Mouse (Mus musculus) erythroid progenitor cell, adult 5-6 weeks (primary cell): ENCODE measurements around the gene Usp30. TPM values are rescaled to one million over a fixed set of nuclear protein-coding genes. Genes with fewer than 3 reads are reported as not detected.

ENCODE experiments used
- ATAC-seq: replicated peaks from 2 replicates; pipeline ENCODE4 v1.8.0; 2016; ENCODE audit warnings: moderate number of reproducible peaks, mild to moderate bottlenecking, moderate TSS enrichment, inconsistent platforms; ENCODE audit not compliant: poor library complexity, low FRiP score, severe bottlenecking
- total RNA-seq, 2 experiments: library from RNA; stranded (forward) in 1 of 2; stranded (reverse) in 1 of 2; fragments of 150-400 nt in 1 of 2; fragments of 186-747, 209-891 nt in 1 of 2; gene quantifications; 2 replicates each; pipeline versions ENCODE4 v1.2.3 to v1.2.4; 2015 to 2017; ENCODE audit warnings: low replicate concordance in 2 of 2

Usp30 gene
- total RNA-seq, 2 experiments from 2014 or later, result 0.68 to 5.0 TPM

- no peak for ATAC-seq
Observed at GRCm38 (mm10) chr5:114147043-114147972, 82.0 kb downstream of the Usp30 start.

- ATAC-seq, result no peak
Observed at GRCm38 (mm10) chr5:114152359-114153092, 87.3 kb downstream of the Usp30 start.

GRCm38 (mm10) chr5:114153490-114153889 is 88.2 kb downstream of the Usp30 start:
- no peak for ATAC-seq

DNA sequence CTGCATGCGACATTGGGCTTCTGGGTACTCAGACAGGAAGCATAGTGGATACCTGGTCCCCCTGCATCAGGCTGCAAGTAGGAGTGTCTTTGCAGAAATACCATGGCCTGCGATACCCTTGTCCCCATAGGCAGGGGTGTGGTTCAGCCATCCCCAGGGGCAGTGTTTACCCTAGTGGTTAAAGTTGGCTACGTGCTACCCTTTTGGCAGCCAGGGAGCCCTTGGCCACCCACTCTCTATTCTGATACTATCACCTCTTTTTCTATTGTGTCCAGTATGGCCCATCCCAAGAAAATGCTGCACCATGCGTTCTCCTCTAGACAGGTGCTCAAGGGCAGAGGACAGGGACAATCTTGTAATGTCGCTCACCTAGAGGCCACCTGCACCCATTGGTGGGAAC is 89.5 kb downstream of the Usp30 start:
- no peak for ATAC-seq

DNA sequence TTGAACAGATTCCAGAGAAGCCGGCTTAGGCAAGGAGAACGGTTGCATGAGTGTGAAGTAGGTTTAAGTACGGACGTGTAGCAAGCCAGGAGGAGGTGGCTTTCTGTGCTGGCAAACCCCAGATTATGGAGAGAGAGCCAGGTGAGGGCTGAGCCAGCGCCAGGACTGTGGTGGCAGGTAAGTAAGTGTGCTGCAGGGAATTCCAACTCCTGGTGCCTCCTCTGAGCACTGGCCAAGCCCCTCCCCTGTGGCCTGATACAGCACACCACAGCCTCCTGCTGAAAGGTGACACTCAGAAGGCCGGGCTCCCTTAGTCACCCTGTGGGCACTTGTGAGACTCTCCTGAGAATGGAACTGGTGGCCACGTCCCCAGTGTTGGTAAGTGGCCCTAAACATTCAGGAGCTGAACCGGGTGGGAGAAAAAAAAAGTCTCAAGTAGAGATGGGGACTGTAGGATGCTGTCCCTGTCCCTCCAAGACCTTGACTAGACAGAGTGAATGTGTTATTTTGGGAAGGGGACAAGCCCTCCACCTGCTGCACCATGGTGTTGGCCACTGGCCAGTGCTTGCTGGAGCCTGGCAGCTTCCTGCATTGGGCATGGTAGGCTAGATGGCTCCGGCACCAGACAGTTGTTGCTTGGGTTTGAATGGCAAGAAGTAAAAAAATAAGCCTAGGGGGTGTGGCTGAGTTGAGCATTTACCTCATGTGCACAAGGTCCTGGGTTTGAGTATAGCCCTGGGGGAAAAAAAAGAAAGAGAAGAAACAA is 90.1 kb downstream of the Usp30 start:
- no peak for ATAC-seq

DNA sequence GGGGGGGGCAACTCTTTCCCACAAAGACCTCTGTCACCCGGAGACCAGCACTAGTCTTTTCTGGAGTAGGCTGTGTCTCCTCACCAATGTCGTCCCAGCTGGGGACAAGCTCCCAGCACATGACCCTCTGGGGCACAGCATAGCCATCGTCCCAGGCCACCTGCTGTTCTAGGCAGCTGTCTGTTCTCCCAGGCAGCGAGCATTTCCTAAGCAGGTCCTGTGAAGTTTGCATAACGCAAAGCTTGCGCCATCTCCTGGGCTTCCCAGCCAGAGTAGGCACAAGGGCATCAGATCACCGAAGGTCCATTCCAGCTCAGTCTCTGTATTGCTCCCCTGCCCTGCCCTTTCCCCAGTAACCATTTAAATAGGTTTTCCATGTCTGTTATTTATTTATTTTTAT is 92.0 kb downstream of the Usp30 start:
- ATAC-seq, result no peak

DNA sequence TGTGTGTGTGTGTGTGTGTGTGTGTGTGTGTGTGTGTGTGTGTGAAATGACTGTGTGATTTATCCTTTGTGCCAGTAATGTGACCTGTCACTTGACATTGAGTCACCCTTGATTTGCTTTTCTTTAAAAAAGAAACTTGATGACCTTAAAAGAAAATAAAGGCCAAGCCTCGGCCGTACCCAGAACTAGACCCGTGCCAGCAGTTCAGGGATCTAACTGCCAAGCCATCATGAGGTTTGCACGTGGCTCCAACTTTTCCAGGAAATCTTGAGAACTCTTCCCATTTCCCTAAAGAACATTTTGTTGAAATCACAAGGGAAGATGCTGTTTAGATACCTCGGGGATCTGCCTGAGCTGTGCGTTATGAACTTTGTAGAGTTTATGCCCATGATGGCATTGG is 96.2 kb downstream of the Usp30 start:
- ATAC-seq, result no peak

- no peak for ATAC-seq
Observed at GRCm38 (mm10) chr5:114162106-114162815, 97.0 kb downstream of the Usp30 start.

DNA sequence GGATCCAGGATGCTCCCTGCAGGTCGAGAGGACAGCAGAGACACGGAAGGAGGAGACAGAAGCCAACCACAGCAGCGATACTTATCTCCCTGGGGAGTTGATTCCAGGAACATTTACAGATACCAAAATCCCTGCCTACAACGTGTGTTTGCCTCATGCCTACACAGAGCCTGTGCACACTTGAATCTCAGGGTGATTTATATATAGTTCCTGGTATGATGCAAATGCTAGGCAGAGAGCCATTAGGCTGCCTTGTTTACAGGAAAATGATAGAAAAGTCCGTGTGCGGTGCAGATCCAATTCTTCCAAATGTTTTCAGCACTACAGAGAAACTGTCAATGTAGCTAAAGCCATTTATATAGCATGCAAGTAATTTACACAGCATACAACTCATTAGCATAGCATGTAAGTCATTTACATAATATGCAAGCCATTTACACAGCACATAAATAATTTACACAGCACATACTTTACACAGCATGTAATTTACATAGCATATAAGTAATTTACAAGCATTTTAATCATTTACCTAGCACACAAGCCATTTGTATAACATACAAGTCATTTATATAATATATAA is 97.9 kb downstream of the Usp30 start:
- no peak for ATAC-seq

- ATAC-seq, result no peak
Observed at GRCm38 (mm10) chr5:114170345-114170744, 105.1 kb downstream of the Usp30 start.

DNA sequence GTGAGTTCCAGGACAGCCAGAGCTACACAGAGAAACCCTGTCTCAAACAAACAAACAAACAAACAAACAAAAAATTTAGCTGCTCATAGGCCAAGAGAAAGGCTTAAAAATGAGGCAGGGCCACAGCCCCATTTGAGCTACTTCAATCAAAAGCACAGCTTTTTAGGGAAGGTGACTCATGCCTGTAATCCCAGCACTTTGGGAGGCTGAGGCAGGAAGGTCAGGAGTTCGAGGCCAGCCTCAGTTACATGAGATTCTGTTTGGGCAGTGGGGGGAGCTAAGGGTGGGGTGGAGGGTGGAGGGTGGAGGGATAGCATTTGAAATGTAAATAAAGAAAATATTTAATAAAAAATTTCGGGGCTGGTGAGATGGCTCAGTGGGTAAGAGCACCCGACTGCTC is 107.7 kb downstream of the Usp30 start:
- ATAC-seq, result no peak

DNA sequence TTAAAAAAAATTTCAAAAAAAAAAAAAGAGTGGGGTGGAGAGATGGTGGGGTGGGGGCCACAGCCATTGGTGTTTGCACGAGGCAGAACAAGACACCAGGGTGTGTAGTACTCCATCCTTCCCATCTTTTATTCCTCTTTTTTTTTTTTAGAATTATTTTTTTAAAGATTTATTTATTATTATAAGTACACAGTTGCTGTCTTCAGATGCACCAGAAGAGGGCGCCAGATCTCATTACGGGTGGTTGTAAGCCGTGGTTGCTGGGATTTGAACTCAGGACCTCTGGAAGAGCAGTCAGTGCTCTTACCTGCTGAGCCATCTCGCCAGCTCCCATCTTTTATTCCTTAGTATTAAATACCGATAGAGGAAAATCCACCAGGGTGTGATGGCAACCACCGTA is 108.2 kb downstream of the Usp30 start:
- no peak for ATAC-seq

GRCm38 (mm10) chr5:114173877-114174581 is 108.8 kb downstream of the Usp30 start:
- ATAC-seq, result no peak

Other genes starting within 250 kb of the Usp30 start
- 81.1 and 83.0 TPM in 2 replicates for gene Selplg, start 232.8 kb upstream of the Usp30 start, total RNA-seq (2015; ENCODE audit: low replicate concordance)
- gene Selplg, start 232.8 kb upstream of the Usp30 start, total RNA-seq (2017; ENCODE audit: low replicate concordance), result 26.7 and 29.5 TPM in 2 replicates
- 32.7 and 52.3 TPM in 2 replicates for gene Coro1c, start 156.7 kb upstream of the Usp30 start, total RNA-seq (2015; ENCODE audit: low replicate concordance)
- 43.4 and 52.9 TPM in 2 replicates for gene Coro1c, start 156.7 kb upstream of the Usp30 start, total RNA-seq (2017; ENCODE audit: low replicate concordance)
- 21.3 and 31.9 TPM in 2 replicates for gene Ssh1, start 71.6 kb upstream of the Usp30 start, total RNA-seq (2015; ENCODE audit: low replicate concordance)
- gene Ssh1, start 71.6 kb upstream of the Usp30 start, total RNA-seq (2017; ENCODE audit: low replicate concordance), result 30.9 and 43.1 TPM in 2 replicates
- not detected in 2 replicates for gene Dao, start 61.8 kb upstream of the Usp30 start, total RNA-seq (2015; ENCODE audit: low replicate concordance)
- not detected in 2 replicates for gene Dao, start 61.8 kb upstream of the Usp30 start, total RNA-seq (2017; ENCODE audit: low replicate concordance)
- not detected in 2 replicates for gene Svop, start 26.1 kb downstream of the Usp30 start, total RNA-seq (2015; ENCODE audit: low replicate concordance)
- 0.13 TPM in 1 of 2 replicates, not detected in the other for gene Svop, start 26.1 kb downstream of the Usp30 start, total RNA-seq (2017; ENCODE audit: low replicate concordance)
- gene Alkbh2, start 62.8 kb downstream of the Usp30 start, total RNA-seq (2015; ENCODE audit: low replicate concordance), result 1.7 and 7.9 TPM in 2 replicates
- not detected in 2 replicates for gene Alkbh2, start 62.8 kb downstream of the Usp30 start, total RNA-seq (2017; ENCODE audit: low replicate concordance)
- 1.1 and 3.4 TPM in 2 replicates for gene Ung, start 64.9 kb downstream of the Usp30 start, total RNA-seq (2015; ENCODE audit: low replicate concordance)
- 1.7 and 5.5 TPM in 2 replicates for gene Ung, start 64.9 kb downstream of the Usp30 start, total RNA-seq (2017; ENCODE audit: low replicate concordance)
- 1.3 TPM in 1 of 2 replicates, not detected in the other for gene Acacb, start 81.1 kb downstream of the Usp30 start, total RNA-seq (2015; ENCODE audit: low replicate concordance)
- not detected in 2 replicates for gene Acacb, start 81.1 kb downstream of the Usp30 start, total RNA-seq (2017; ENCODE audit: low replicate concordance)
- not detected in 2 replicates for gene Foxn4, start 208.3 kb downstream of the Usp30 start, total RNA-seq (2015; ENCODE audit: low replicate concordance)
- gene Foxn4, start 208.3 kb downstream of the Usp30 start, total RNA-seq (2017; ENCODE audit: low replicate concordance), result not detected in 2 replicates
- gene Myo1h, start 223.7 kb downstream of the Usp30 start, total RNA-seq (2015; ENCODE audit: low replicate concordance), result not detected in 2 replicates
- gene Myo1h, start 223.7 kb downstream of the Usp30 start, total RNA-seq (2017; ENCODE audit: low replicate concordance), result not detected in 2 replicates